Mouse (Mus musculus): ENCODE results near the gene 1600002K03Rik. TPM values are rescaled to one million over a fixed set of nuclear protein-coding genes. Genes with fewer than 3 reads are reported as not detected.
"Not testable (repeated sequence)": the region's sequence is repeated elsewhere in the genome, so short reads cannot be mapped to it uniquely, and the experiment has no call there.

The 1600002K03Rik gene
- total and polyA plus RNA-seq, 2 experiments from 2014 or later: 2.6 to 4.4 TPM

- H3K4me2 ChIP-seq (ENCODE audit: low read depth, low read length): no peak overlapping the region
- no peak overlapping the region for H3K27ac ChIP-seq
Observed at GRCm38 (mm10) chr10:80215048-80215772, 42.5 kb downstream of the 1600002K03Rik start.

GRCm38 (mm10) chr10:80220676-80221075 lies 47.9 kb downstream of the 1600002K03Rik start:
- no peak for TF ChIP-seq CTCF (IDR thresholded peaks at IDR 0.05; ENCODE audit: low read depth)
- ATAC-seq (no peak), DNase-seq (ENCODE audit: low spot score) (no peak)
- Histone ChIP-seq H3K9ac (replicated peaks; ENCODE audit: low read length) (no peak overlapping the region), H3K27me3 (ENCODE audit: insufficient read depth, low read length) (no peaks in the 10 kb centered on the region), H3K27ac (no peak overlapping the region), H3K36me3 (ENCODE audit: insufficient read depth, low read length) (no peaks in the 10 kb centered on the region), H3K4me1 (ENCODE audit: insufficient read depth, low read length) (no peaks in the 10 kb centered on the region), H3K9me3 (ENCODE audit: low read length) (no peaks in the 10 kb centered on the region), H3K4me2 (ENCODE audit: low read depth, low read length) (no peak overlapping the region), H3K4me3 (ENCODE audit: low read length) (no peak overlapping the region)
- WGBS: 33% methylated on average over 8 of the region's 9 CpGs

More at GRCm38 (mm10) chr10:80215048-80215772, 42.5 kb downstream of the 1600002K03Rik start:
- Histone ChIP-seq H3K9ac (replicated peaks; ENCODE audit: low read length) (no peak overlapping the region), H3K36me3 (ENCODE audit: insufficient read depth, low read length) (no peaks in the 10 kb centered on the region), H3K4me1 (ENCODE audit: insufficient read depth, low read length) (no peaks in the 10 kb centered on the region), H3K27me3 (ENCODE audit: insufficient read depth, low read length) (no peaks in the 10 kb centered on the region), H3K9me3 (ENCODE audit: low read length) (no peaks in the 10 kb centered on the region), H3K4me3 (ENCODE audit: low read length) (no peak overlapping the region)
- DNase-seq (ENCODE audit: low spot score) (no peak), ATAC-seq (no peak)
- WGBS: 23% methylated on average over 16 of the region's 16 CpGs
- no peak for TF ChIP-seq CTCF (IDR thresholded peaks at IDR 0.05; ENCODE audit: low read depth)

- not testable (repeated sequence) for ATAC-seq; DNase-seq (ENCODE audit: low spot score); H3K27me3 ChIP-seq (ENCODE audit: insufficient read depth, low read length); H3K27ac ChIP-seq; H3K9me3 ChIP-seq (ENCODE audit: low read length); H3K4me3 ChIP-seq (ENCODE audit: low read length); H3K9ac ChIP-seq (replicated peaks; ENCODE audit: low read length); H3K36me3 ChIP-seq (ENCODE audit: insufficient read depth, low read length); H3K4me2 ChIP-seq (ENCODE audit: low read depth, low read length)
- peaks cover 11% of the 10 kb centered on the region for H3K4me1 ChIP-seq (ENCODE audit: insufficient read depth, low read length)
- 96% methylated on average over 2 of the region's 2 CpGs for WGBS
Observed at GRCm38 (mm10) chr10:80223137-80223536, 50.4 kb downstream of the 1600002K03Rik start.

Other genes starting within 250 kb of the 1600002K03Rik start
- 9.7 and 10.1 TPM in 2 replicates for gene Arid3a, start 245.9 kb upstream of the 1600002K03Rik start, total RNA-seq (2014; rRNA removed)
- gene Arid3a, start 245.9 kb upstream of the 1600002K03Rik start, polyA plus RNA-seq (2015; fragmentation: Nextera tagmentation; extraction: Ambion mirVana): 2.5 and 2.6 TPM in 2 replicates
- gene Wdr18, start 212.8 kb upstream of the 1600002K03Rik start, total RNA-seq (2014; rRNA removed): 74.6 and 81.6 TPM in 2 replicates
- gene Wdr18, start 212.8 kb upstream of the 1600002K03Rik start, polyA plus RNA-seq (2015; fragmentation: Nextera tagmentation; extraction: Ambion mirVana): 109 TPM in 2 replicates
- gene Grin3b, start 202.2 kb upstream of the 1600002K03Rik start, total RNA-seq (2014; rRNA removed): 0.68 and 0.97 TPM in 2 replicates
- gene Grin3b, start 202.2 kb upstream of the 1600002K03Rik start, polyA plus RNA-seq (2015; fragmentation: Nextera tagmentation; extraction: Ambion mirVana): 0.20 and 0.51 TPM in 2 replicates
- 161 and 179 TPM in 2 replicates for gene Tmem259, start 188.6 kb upstream of the 1600002K03Rik start, total RNA-seq (2014; rRNA removed)
- gene Tmem259, start 188.6 kb upstream of the 1600002K03Rik start, polyA plus RNA-seq (2015; fragmentation: Nextera tagmentation; extraction: Ambion mirVana): 25.6 and 27.1 TPM in 2 replicates
- gene Cnn2, start 184.4 kb upstream of the 1600002K03Rik start, total RNA-seq (2014; rRNA removed): 17.2 and 17.9 TPM in 2 replicates
- 15.0 and 16.4 TPM in 2 replicates for gene Cnn2, start 184.4 kb upstream of the 1600002K03Rik start, polyA plus RNA-seq (2015; fragmentation: Nextera tagmentation; extraction: Ambion mirVana)
- gene Abca7, start 176.4 kb upstream of the 1600002K03Rik start, total RNA-seq (2014; rRNA removed): 11.6 and 19.1 TPM in 2 replicates
- 2.3 and 2.4 TPM in 2 replicates for gene Abca7, start 176.4 kb upstream of the 1600002K03Rik start, polyA plus RNA-seq (2015; fragmentation: Nextera tagmentation; extraction: Ambion mirVana)
- 2.9 and 3.3 TPM in 2 replicates for gene Arhgap45, start 156.3 kb upstream of the 1600002K03Rik start, total RNA-seq (2014; rRNA removed)
- 1.7 and 1.8 TPM in 2 replicates for gene Arhgap45, start 156.3 kb upstream of the 1600002K03Rik start, polyA plus RNA-seq (2015; fragmentation: Nextera tagmentation; extraction: Ambion mirVana)
- gene Polr2e, start 133.1 kb upstream of the 1600002K03Rik start, total RNA-seq (2014; rRNA removed): 93.3 and 100 TPM in 2 replicates
- 143 TPM in 2 replicates for gene Polr2e, start 133.1 kb upstream of the 1600002K03Rik start, polyA plus RNA-seq (2015; fragmentation: Nextera tagmentation; extraction: Ambion mirVana)
- gene Gpx4, start 125.8 kb upstream of the 1600002K03Rik start, total RNA-seq (2014; rRNA removed): 373 and 379 TPM in 2 replicates
- gene Gpx4, start 125.8 kb upstream of the 1600002K03Rik start, polyA plus RNA-seq (2015; fragmentation: Nextera tagmentation; extraction: Ambion mirVana): 757 and 762 TPM in 2 replicates
- 22.8 and 23.7 TPM in 2 replicates for gene Sbno2, start 67.4 kb upstream of the 1600002K03Rik start, total RNA-seq (2014; rRNA removed)
- gene Sbno2, start 67.4 kb upstream of the 1600002K03Rik start, polyA plus RNA-seq (2015; fragmentation: Nextera tagmentation; extraction: Ambion mirVana): 6.9 and 7.8 TPM in 2 replicates
- 86.4 and 86.6 TPM in 2 replicates for gene Stk11, start 57.1 kb upstream of the 1600002K03Rik start, total RNA-seq (2014; rRNA removed)
- gene Stk11, start 57.1 kb upstream of the 1600002K03Rik start, polyA plus RNA-seq (2015; fragmentation: Nextera tagmentation; extraction: Ambion mirVana): 13.9 and 15.0 TPM in 2 replicates
- 273 and 303 TPM in 2 replicates for gene Atp5d, start 34.3 kb upstream of the 1600002K03Rik start, total RNA-seq (2014; rRNA removed)
- 733 and 736 TPM in 2 replicates for gene Atp5d, start 34.3 kb upstream of the 1600002K03Rik start, polyA plus RNA-seq (2015; fragmentation: Nextera tagmentation; extraction: Ambion mirVana)
- gene Cbarp, start 32.1 kb upstream of the 1600002K03Rik start, total RNA-seq (2014; rRNA removed): 270 and 288 TPM in 2 replicates
- gene Cbarp, start 32.1 kb upstream of the 1600002K03Rik start, polyA plus RNA-seq (2015; fragmentation: Nextera tagmentation; extraction: Ambion mirVana): 95.5 and 106 TPM in 2 replicates
- 146 and 172 TPM in 2 replicates for gene Midn, start 24.7 kb upstream of the 1600002K03Rik start, total RNA-seq (2014; rRNA removed)
- gene Midn, start 24.7 kb upstream of the 1600002K03Rik start, polyA plus RNA-seq (2015; fragmentation: Nextera tagmentation; extraction: Ambion mirVana): 14.7 and 15.8 TPM in 2 replicates
- gene Cirbp, start 7.0 kb upstream of the 1600002K03Rik start, total RNA-seq (2014; rRNA removed): 257 and 261 TPM in 2 replicates
- gene Cirbp, start 7.0 kb upstream of the 1600002K03Rik start, polyA plus RNA-seq (2015; fragmentation: Nextera tagmentation; extraction: Ambion mirVana): 730 and 732 TPM in 2 replicates
- gene Efna2, start 6.5 kb downstream of the 1600002K03Rik start, total RNA-seq (2014; rRNA removed): 24.0 and 32.8 TPM in 2 replicates
- gene Efna2, start 6.5 kb downstream of the 1600002K03Rik start, polyA plus RNA-seq (2015; fragmentation: Nextera tagmentation; extraction: Ambion mirVana): 23.2 and 23.8 TPM in 2 replicates
- 41.5 and 49.3 TPM in 2 replicates for gene Mum1, start 53.5 kb downstream of the 1600002K03Rik start, total RNA-seq (2014; rRNA removed)
- 45.8 and 45.9 TPM in 2 replicates for gene Mum1, start 53.5 kb downstream of the 1600002K03Rik start, polyA plus RNA-seq (2015; fragmentation: Nextera tagmentation; extraction: Ambion mirVana)
- 246 and 291 TPM in 2 replicates for gene Ndufs7, start 76.2 kb downstream of the 1600002K03Rik start, total RNA-seq (2014; rRNA removed)
- gene Ndufs7, start 76.2 kb downstream of the 1600002K03Rik start, polyA plus RNA-seq (2015; fragmentation: Nextera tagmentation; extraction: Ambion mirVana): 410 and 430 TPM in 2 replicates
- 40.9 and 44.5 TPM in 2 replicates for gene Gamt, start 88.1 kb downstream of the 1600002K03Rik start, total RNA-seq (2014; rRNA removed)
- gene Gamt, start 88.1 kb downstream of the 1600002K03Rik start, polyA plus RNA-seq (2015; fragmentation: Nextera tagmentation; extraction: Ambion mirVana): 32.4 and 35.9 TPM in 2 replicates
- 79.1 and 104 TPM in 2 replicates for gene Dazap1, start 88.5 kb downstream of the 1600002K03Rik start, total RNA-seq (2014; rRNA removed)
- 38.5 and 39.4 TPM in 2 replicates for gene Dazap1, start 88.5 kb downstream of the 1600002K03Rik start, polyA plus RNA-seq (2015; fragmentation: Nextera tagmentation; extraction: Ambion mirVana)
- 1,031 and 1,483 TPM in 2 replicates for gene Rps15, start 119.5 kb downstream of the 1600002K03Rik start, total RNA-seq (2014; rRNA removed)
- gene Rps15, start 119.5 kb downstream of the 1600002K03Rik start, polyA plus RNA-seq (2015; fragmentation: Nextera tagmentation; extraction: Ambion mirVana): 676 and 682 TPM in 2 replicates
- gene Apc2, start 123.0 kb downstream of the 1600002K03Rik start, total RNA-seq (2014; rRNA removed): 358 and 374 TPM in 2 replicates
- 81.3 and 97.6 TPM in 2 replicates for gene Apc2, start 123.0 kb downstream of the 1600002K03Rik start, polyA plus RNA-seq (2015; fragmentation: Nextera tagmentation; extraction: Ambion mirVana)
- 28.9 and 36.0 TPM in 2 replicates for gene 2310011J03Rik, start 147.6 kb downstream of the 1600002K03Rik start, total RNA-seq (2014; rRNA removed)
- 35.7 and 38.4 TPM in 2 replicates for gene 2310011J03Rik, start 147.6 kb downstream of the 1600002K03Rik start, polyA plus RNA-seq (2015; fragmentation: Nextera tagmentation; extraction: Ambion mirVana)
- 3.8 and 6.7 TPM in 2 replicates for gene Pcsk4, start 156.6 kb downstream of the 1600002K03Rik start, total RNA-seq (2014; rRNA removed)
- 11.0 and 11.8 TPM in 2 replicates for gene Pcsk4, start 156.6 kb downstream of the 1600002K03Rik start, polyA plus RNA-seq (2015; fragmentation: Nextera tagmentation; extraction: Ambion mirVana)
- gene Reep6, start 157.0 kb downstream of the 1600002K03Rik start, total RNA-seq (2014; rRNA removed): 3.7 TPM in 2 replicates
- gene Reep6, start 157.0 kb downstream of the 1600002K03Rik start, polyA plus RNA-seq (2015; fragmentation: Nextera tagmentation; extraction: Ambion mirVana): 5.2 and 5.5 TPM in 2 replicates
- gene Adamtsl5, start 175.5 kb downstream of the 1600002K03Rik start, total RNA-seq (2014; rRNA removed): 0.18 and 1.0 TPM in 2 replicates
- 0.91 and 1.2 TPM in 2 replicates for gene Adamtsl5, start 175.5 kb downstream of the 1600002K03Rik start, polyA plus RNA-seq (2015; fragmentation: Nextera tagmentation; extraction: Ambion mirVana)
- 15.7 and 18.3 TPM in 2 replicates for gene Plk5, start 183.5 kb downstream of the 1600002K03Rik start, total RNA-seq (2014; rRNA removed)
- 8.9 and 9.3 TPM in 2 replicates for gene Plk5, start 183.5 kb downstream of the 1600002K03Rik start, polyA plus RNA-seq (2015; fragmentation: Nextera tagmentation; extraction: Ambion mirVana)
- 129 and 145 TPM in 2 replicates for gene Mex3d, start 214.7 kb downstream of the 1600002K03Rik start, total RNA-seq (2014; rRNA removed)
- gene Mex3d, start 214.7 kb downstream of the 1600002K03Rik start, polyA plus RNA-seq (2015; fragmentation: Nextera tagmentation; extraction: Ambion mirVana): 11.6 and 14.2 TPM in 2 replicates
- gene Mbd3, start 226.6 kb downstream of the 1600002K03Rik start, total RNA-seq (2014; rRNA removed): 48.2 and 50.4 TPM in 2 replicates
- 166 and 175 TPM in 2 replicates for gene Mbd3, start 226.6 kb downstream of the 1600002K03Rik start, polyA plus RNA-seq (2015; fragmentation: Nextera tagmentation; extraction: Ambion mirVana)
- 369 and 391 TPM in 2 replicates for gene Uqcr11, start 233.9 kb downstream of the 1600002K03Rik start, total RNA-seq (2014; rRNA removed)
- 897 and 981 TPM in 2 replicates for gene Uqcr11, start 233.9 kb downstream of the 1600002K03Rik start, polyA plus RNA-seq (2015; fragmentation: Nextera tagmentation; extraction: Ambion mirVana)